ENCODE assay signal across 8 mouse cellular contexts in the genomic region with DNA sequence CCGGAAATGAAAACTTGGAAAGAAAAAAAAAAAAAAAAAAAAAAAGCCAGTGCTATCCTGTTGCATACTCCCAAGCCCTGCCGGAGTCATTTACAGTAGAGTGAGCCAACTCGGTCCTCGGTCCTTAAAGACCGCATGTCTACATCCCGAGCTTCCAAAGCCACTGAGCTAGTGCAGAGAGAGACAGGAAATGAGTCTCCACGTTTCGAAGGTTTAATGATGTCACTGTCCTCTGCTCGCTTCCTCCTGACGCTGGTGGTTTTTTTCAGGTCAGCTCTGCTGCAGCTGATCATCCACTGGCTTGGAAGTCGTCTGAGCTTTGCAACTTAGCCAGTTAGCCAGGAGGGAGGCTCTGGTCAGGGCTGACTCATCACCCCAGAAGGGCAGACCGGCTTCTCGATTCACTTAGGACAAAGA. TPM values are rescaled to one million over a fixed set of nuclear protein-coding genes. Genes with fewer than 3 reads are reported as not detected.
DNase-seq lines count a peak whose midpoint lies in the region; ATAC-seq lines count a peak whose summit lies in the region.

No protein-coding gene starts in this region.

- no peaks in the 10 kb centered on the region for H3K27me3 ChIP-seq in lung, embryonic 16.5 days (ENCODE audit: control insufficient read depth, insufficient read depth, low read depth, low read length)

- no peak overlapping the region for H3K4me3 ChIP-seq in lung, embryonic 16.5 days (ENCODE audit: low read length)

- no peaks in the 10 kb centered on the region for H3K9me3 ChIP-seq in lung, embryonic 16.5 days (ENCODE audit: control insufficient read depth, low read length)

- peak overlapping the region; percentile 33; the same call in 1 of the 2 replicates for H3K9ac ChIP-seq in lung, embryonic 16.5 days (ENCODE audit: low read length)

- peak; percentile 36 to 45 for DNase-seq in spleen, postnatal 36 days (ENCODE audit: low spot score in 2 of 2)
- no peak for DNase-seq in spleen, postnatal 14 days (ENCODE audit: low spot score in 2 of 2)
- peak; percentile 65 for DNase-seq in gastrocnemius, postnatal 25 days
- peak; percentile 22 to 27 for DNase-seq in kidney, adult 8-10 months
- peak; percentile 54 for DNase-seq in thymus, postnatal 4 days
- no peak for DNase-seq in ovary, postnatal 14 days (ENCODE audit: low spot score)
- DNase-seq in cerebellum, adult 9-11 months: no peak

- 9% methylated on average over 13 of the region's 13 CpGs for WGBS in lung, embryonic 16.5 days

- H3K4me2 ChIP-seq in lung, embryonic 16.5 days (ENCODE audit: low read depth, low read length): peak overlapping the region; percentile 32

- H3K27ac ChIP-seq in lung, embryonic 16.5 days (ENCODE audit: low read length): peak overlapping the region; percentile 41

- no peaks in the 10 kb centered on the region for H3K36me3 ChIP-seq in lung, embryonic 16.5 days (ENCODE audit: control insufficient read depth, insufficient read depth, low read length)

- peaks cover 45% of the 10 kb centered on the region for H3K4me1 ChIP-seq in lung, embryonic 16.5 days (replicated peaks; ENCODE audit: control insufficient read depth, insufficient read depth, low read length)

- ATAC-seq in lung, embryonic 16.5 days (ENCODE audit: low read depth): peak; percentile 66

RNA-seq across cellular contexts. Expression of gene Phlda1, which starts 10.1 kb away (rescaled TPM):
- total RNA-seq in gastrocnemius, postnatal 25 days (2021): 1 to 10 TPM; 3.4 to 3.7 TPM
- polyA plus RNA-seq in lung, embryonic 16.5 days (2015; fragmentation: Nextera tagmentation; extraction: Ambion mirVana): 116 and 137 TPM in 2 replicates

RNA-seq across cellular contexts. Expression of gene Nap1l1, which starts 43.2 kb away (rescaled TPM):
- total RNA-seq in gastrocnemius, postnatal 25 days (2021): 10 to 100 TPM; 44.2 to 52.7 TPM
- polyA plus RNA-seq in lung, embryonic 16.5 days (2015; fragmentation: Nextera tagmentation; extraction: Ambion mirVana): 220 and 239 TPM in 2 replicates

Comparison
In these comparisons a context has a peak if more than half of its experiments do, and no peak if none do; other contexts are left out.
1. DNase-seq: peak in spleen, postnatal 36 days (2 of 2), gastrocnemius, postnatal 25 days (single experiment), kidney, adult 8-10 months (2 of 2) and thymus, postnatal 4 days (single experiment); none in spleen, postnatal 14 days (0 of 2), ovary, postnatal 14 days (single experiment) and cerebellum, adult 9-11 months (single experiment).